Mouse (Mus musculus) B cell, adult 2 months (primary cell): ENCODE measurements at regions not wholly inside any gene's neighbourhood (a gene's known extent, or its start where the extent isn't known, plus 50 kb on each side); places are given as distances from the start of the nearest gene placed in this dataset.
A peak's percentile ranks its signal among the peaks of the same experiment; 100 is the strongest.

ENCODE experiments used
- DNase-seq, 2 experiments: peaks; one replicate each; pipeline ENCODE4 v3.0.0; 2022

- peak in 1 of 2 experiments; percentile 24 for DNase-seq
Observed at GRCm38 (mm10) chr11:86408686-86409579, 51.5 kb upstream of the Med13 start.

- no peak for DNase-seq
Observed at GRCm38 (mm10) chr11:86409580-86409947, 52.2 kb upstream of the Med13 start.

DNA sequence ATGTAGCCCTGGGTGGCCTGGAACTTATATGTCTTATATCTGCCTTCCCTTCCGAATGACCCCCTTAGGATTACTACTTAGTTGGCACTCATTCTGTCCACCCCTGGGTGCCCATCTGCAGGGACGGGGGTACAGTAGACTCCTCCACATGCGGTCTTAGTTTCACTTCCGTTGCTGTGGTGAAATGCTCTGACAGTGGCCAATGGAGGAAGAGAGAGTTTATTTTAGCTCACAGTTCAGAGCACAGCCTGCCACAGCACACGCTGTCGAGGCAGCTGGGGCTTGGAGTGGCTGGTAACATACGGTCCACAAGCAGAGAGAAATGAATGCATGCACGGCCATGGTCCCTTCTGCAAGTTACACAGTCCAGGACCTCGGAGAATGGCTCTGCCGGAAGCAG, 53.1 kb upstream of the Med13 start:
- DNase-seq: peak; percentile 50 to 51

- DNase-seq: no peak
Observed at GRCm38 (mm10) chr11:86412772-86413390, 55.5 kb upstream of the Med13 start.

DNA sequence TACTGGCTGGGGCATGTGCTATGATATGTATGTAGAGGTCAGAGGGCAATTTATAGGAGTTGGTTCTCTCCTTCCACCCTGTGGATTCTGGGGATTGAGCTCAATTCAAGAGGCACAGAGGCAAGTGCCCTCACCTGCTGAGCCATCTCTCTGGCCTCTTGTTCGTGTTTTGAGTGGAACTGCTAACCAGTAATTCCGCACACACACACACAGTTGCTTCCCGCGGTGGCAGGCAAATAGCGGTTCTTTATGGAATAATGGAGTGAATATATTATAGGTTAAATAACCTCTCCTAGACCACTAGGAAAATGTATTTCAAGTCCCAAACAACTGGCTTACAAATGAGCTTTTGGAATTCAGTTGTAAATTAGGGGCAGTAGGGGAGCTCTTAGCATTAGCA, 59.1 kb upstream of the Med13 start:
- DNase-seq: no peak

DNA sequence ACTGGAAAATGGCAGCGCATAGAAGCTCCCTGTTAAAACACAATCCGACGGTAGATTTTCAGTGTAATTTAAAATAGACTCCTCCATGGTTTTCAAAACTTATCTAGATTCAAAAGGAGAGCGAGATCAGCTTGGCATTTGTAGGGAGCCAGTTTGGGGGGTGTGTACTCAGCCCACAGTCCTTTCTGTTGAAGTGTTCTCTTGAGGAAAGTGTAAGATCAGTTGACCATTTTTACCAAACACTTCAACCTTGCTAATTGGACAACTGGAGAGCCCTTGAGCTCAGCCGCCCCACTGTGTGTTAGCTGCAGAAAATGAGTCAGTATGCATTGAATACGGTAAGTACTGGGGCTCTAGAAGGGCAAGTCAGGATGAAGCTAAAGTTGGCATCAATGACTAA, 59.8 kb upstream of the Med13 start:
- no peak for DNase-seq

DNA sequence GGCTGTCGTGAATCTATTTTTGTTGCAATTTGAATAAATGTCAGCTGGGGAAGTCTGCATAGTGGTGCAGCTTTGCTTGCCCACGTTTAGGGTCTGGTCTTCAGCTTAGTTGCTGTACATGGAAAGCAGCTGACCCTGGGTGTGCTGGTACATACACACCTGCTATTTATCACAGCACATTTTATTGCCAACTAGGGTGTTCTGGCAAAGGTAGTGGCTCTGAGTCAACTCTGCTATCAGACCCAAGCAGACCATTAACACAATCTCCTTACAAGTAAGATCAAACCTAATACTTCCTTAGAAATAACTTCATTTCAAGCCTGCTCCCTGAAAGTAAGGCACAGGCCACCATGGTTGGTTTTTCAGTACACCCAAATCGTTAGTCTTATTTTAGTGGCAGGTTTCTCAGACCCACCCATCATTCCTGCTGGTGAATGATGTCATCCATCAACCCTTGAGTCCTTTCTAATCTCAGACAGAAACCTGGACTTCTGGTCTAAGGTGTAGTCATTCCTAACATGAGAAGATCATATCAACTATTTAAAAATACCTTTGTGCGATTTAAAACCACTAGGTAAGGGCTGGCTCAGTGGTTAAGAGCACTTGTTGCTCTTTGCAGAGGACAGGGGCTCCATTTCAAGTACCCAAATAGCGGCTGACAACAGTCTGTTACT, 62.5 kb upstream of the Med13 start:
- no peak for DNase-seq

- no peak for DNase-seq
Observed at GRCm38 (mm10) chr11:86428926-86429325, 55.5 kb upstream of the Rnft1 start.

- no peak for DNase-seq
Observed at GRCm38 (mm10) chr11:86430287-86430686, 54.2 kb upstream of the Rnft1 start.

DNA sequence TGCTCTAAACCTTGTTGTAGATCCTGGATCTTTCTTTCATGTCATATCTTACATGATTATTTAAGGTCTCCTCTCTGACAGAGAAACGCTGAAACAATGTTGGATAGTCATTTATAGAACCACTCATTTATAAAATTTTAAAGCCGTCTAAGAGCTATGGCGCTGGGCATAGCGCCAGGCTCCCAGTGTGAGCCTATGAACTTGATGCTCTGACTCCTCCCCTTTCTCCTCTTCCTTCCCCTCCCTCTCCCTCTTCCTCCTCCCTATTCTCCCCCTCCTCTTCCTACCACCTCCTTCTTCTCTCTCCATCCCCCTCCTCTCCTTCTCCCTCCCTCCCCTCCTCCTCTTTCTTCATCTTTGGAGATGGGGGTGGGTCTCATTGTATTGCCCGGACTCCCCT, 52.9 kb upstream of the Rnft1 start:
- DNase-seq: no peak

- DNase-seq: no peak
Observed at GRCm38 (mm10) chr11:86434106-86434505, 50.4 kb upstream of the Rnft1 start.
